Mouse (Mus musculus): Measurements from ENCODE around the gene Dlg5. TPM values are rescaled to one million over a fixed set of nuclear protein-coding genes. Genes with fewer than 3 reads are reported as not detected.

Gene Dlg5
- polyA plus RNA-seq, 1 experiment from 2014 or later = 22.9 TPM

- Histone ChIP-seq H3K9me3 (no peaks in the 10 kb centered on the region), H3K4me1 (peaks cover 33% of the 10 kb centered on the region), H3K4me3 (no peak overlapping the region), H3K27me3 (replicated peaks) (no peaks in the 10 kb centered on the region), H3K4me2 (no peak overlapping the region), H3K9ac (no peak overlapping the region), H3K36me3 (replicated peaks) (no peaks in the 10 kb centered on the region), H3K27ac (peak overlapping the region; percentile 55)
- 11% methylated on average over 6 of the region's 6 CpGs for WGBS
- ATAC-seq (replicated peaks) = no peak; the same call in 1 of the 2 replicates
Observed at GRCm38 (mm10) chr14:24205281-24205871, 40.3 kb downstream of the Dlg5 start.

- no peak for ATAC-seq (replicated peaks)
- Histone ChIP-seq H3K4me1 (peaks cover 33% of the 10 kb centered on the region), H3K27me3 (replicated peaks) (no peaks in the 10 kb centered on the region), H3K4me2 (no peak overlapping the region), H3K36me3 (replicated peaks) (no peaks in the 10 kb centered on the region), H3K27ac (no peak overlapping the region), H3K4me3 (no peak overlapping the region), H3K9me3 (no peaks in the 10 kb centered on the region), H3K9ac (no peak overlapping the region)
- 91% methylated on average over 8 of the region's 8 CpGs for WGBS
Observed at GRCm38 (mm10) chr14:24203210-24203609, 42.5 kb downstream of the Dlg5 start.

- no peaks in the 10 kb centered on the region for H3K27me3 ChIP-seq (replicated peaks)
- no peak overlapping the region for H3K9ac ChIP-seq
- WGBS = 98% methylated on average over 2 of the region's 2 CpGs
- ATAC-seq (replicated peaks) = no peak
- H3K4me2 ChIP-seq = no peak overlapping the region
- no peak overlapping the region for H3K27ac ChIP-seq
- no peaks in the 10 kb centered on the region for H3K36me3 ChIP-seq (replicated peaks)
- H3K4me1 ChIP-seq = peaks cover 21% of the 10 kb centered on the region
- no peaks in the 10 kb centered on the region for H3K9me3 ChIP-seq
- no peak overlapping the region for H3K4me3 ChIP-seq
Observed at GRCm38 (mm10) chr14:24200771-24201170, 44.9 kb downstream of the Dlg5 start.

GRCm38 (mm10) chr14:24199732-24200131 lies 46.0 kb downstream of the Dlg5 start:
- Histone ChIP-seq H3K4me3 (no peak overlapping the region), H3K36me3 (replicated peaks) (no peaks in the 10 kb centered on the region), H3K27me3 (replicated peaks) (no peaks in the 10 kb centered on the region), H3K27ac (no peak overlapping the region), H3K4me1 (peaks cover 13% of the 10 kb centered on the region), H3K9ac (no peak overlapping the region), H3K9me3 (no peaks in the 10 kb centered on the region), H3K4me2 (no peak overlapping the region)
- ATAC-seq (replicated peaks) = no peak
- 87% methylated on average over 6 of the region's 6 CpGs for WGBS

- no peaks in the 10 kb centered on the region for H3K27me3 ChIP-seq (replicated peaks)
- WGBS = 82% methylated on average over 5 of the region's 5 CpGs
- H3K27ac ChIP-seq = no peak overlapping the region
- H3K9ac ChIP-seq = no peak overlapping the region
- H3K4me2 ChIP-seq = no peak overlapping the region
- H3K4me3 ChIP-seq = no peak overlapping the region
- H3K36me3 ChIP-seq (replicated peaks) = no peaks in the 10 kb centered on the region
- no peak for ATAC-seq (replicated peaks)
- H3K9me3 ChIP-seq = no peaks in the 10 kb centered on the region
- H3K4me1 ChIP-seq = 0 out of 2 replicates have a peak, but pooled peaks cover 3% of the 10 kb centered on the region
Observed at GRCm38 (mm10) chr14:24197865-24198264, 47.9 kb downstream of the Dlg5 start.

- Histone ChIP-seq H3K9me3 (no peaks in the 10 kb centered on the region), H3K9ac (no peak overlapping the region), H3K4me2 (no peak overlapping the region), H3K4me1 (0 out of 2 replicates have a peak, but pooled peaks cover 3% of the 10 kb centered on the region), H3K4me3 (no peak overlapping the region), H3K27ac (no peak overlapping the region), H3K27me3 (replicated peaks) (no peaks in the 10 kb centered on the region), H3K36me3 (replicated peaks) (no peaks in the 10 kb centered on the region)
- WGBS = 85% methylated on average over 6 of the region's 6 CpGs
- no peak for ATAC-seq (replicated peaks)
Observed at GRCm38 (mm10) chr14:24196947-24197346, 48.8 kb downstream of the Dlg5 start.

GRCm38 (mm10) chr14:24190131-24190530 lies 55.6 kb downstream of the Dlg5 start:
- H3K27me3 ChIP-seq (replicated peaks) = no peaks in the 10 kb centered on the region
- H3K4me1 ChIP-seq = peaks cover 15% of the 10 kb centered on the region; the same call in 1 of the 2 replicates
- no peak overlapping the region for H3K9ac ChIP-seq
- no peaks in the 10 kb centered on the region for H3K9me3 ChIP-seq
- H3K4me2 ChIP-seq = no peak overlapping the region
- H3K36me3 ChIP-seq (replicated peaks) = no peaks in the 10 kb centered on the region
- ATAC-seq (replicated peaks) = no peak
- WGBS = 95% methylated on average over 13 of the region's 13 CpGs
- no peak overlapping the region for H3K4me3 ChIP-seq
- no peak overlapping the region for H3K27ac ChIP-seq

- ATAC-seq (replicated peaks) = no peak
- Histone ChIP-seq H3K4me2 (no peak overlapping the region), H3K27me3 (replicated peaks) (no peaks in the 10 kb centered on the region), H3K27ac (no peak overlapping the region), H3K4me3 (no peak overlapping the region), H3K9me3 (no peaks in the 10 kb centered on the region), H3K36me3 (replicated peaks) (no peaks in the 10 kb centered on the region), H3K4me1 (peaks cover 15% of the 10 kb centered on the region; the same call in 1 of the 2 replicates), H3K9ac (no peak overlapping the region)
- 71% methylated on average over 7 of the region's 7 CpGs for WGBS
Observed at GRCm38 (mm10) chr14:24189598-24189997, 56.1 kb downstream of the Dlg5 start.

- Histone ChIP-seq H3K36me3 (replicated peaks) (no peaks in the 10 kb centered on the region), H3K9me3 (no peaks in the 10 kb centered on the region), H3K4me1 (peaks cover 20% of the 10 kb centered on the region), H3K4me3 (no peak overlapping the region), H3K27ac (no peak overlapping the region), H3K4me2 (no peak overlapping the region), H3K9ac (no peak overlapping the region), H3K27me3 (replicated peaks) (no peaks in the 10 kb centered on the region)
- WGBS = 45% methylated on average over 4 of the region's 4 CpGs
- no peak for ATAC-seq (replicated peaks)
Observed at GRCm38 (mm10) chr14:24185514-24185913, 60.2 kb downstream of the Dlg5 start.

- ATAC-seq (replicated peaks) = no peak
- peaks cover 11% of the 10 kb centered on the region for H3K4me1 ChIP-seq
- 81% methylated on average over 3 of the region's 3 CpGs for WGBS
- H3K4me3 ChIP-seq = no peak overlapping the region
- no peaks in the 10 kb centered on the region for H3K9me3 ChIP-seq
- H3K36me3 ChIP-seq (replicated peaks) = no peaks in the 10 kb centered on the region
- H3K9ac ChIP-seq = no peak overlapping the region
- no peaks in the 10 kb centered on the region for H3K27me3 ChIP-seq (replicated peaks)
- H3K4me2 ChIP-seq = no peak overlapping the region
- H3K27ac ChIP-seq = 0 out of 2 replicates have a peak overlapping the region, but pooled peaks have one; percentile 16
Observed at GRCm38 (mm10) chr14:24182955-24183354, 62.8 kb downstream of the Dlg5 start.

GRCm38 (mm10) chr14:24181811-24182506 lies 63.8 kb downstream of the Dlg5 start:
- H3K9ac ChIP-seq = no peak overlapping the region

GRCm38 (mm10) chr14:24179466-24179991 lies 66.2 kb downstream of the Dlg5 start:
- Histone ChIP-seq H3K36me3 (replicated peaks) (peaks cover 8% of the 10 kb centered on the region; the same call in 1 of the 2 replicates), H3K4me3 (no peak overlapping the region), H3K4me1 (peaks cover 5% of the 10 kb centered on the region), H3K27me3 (replicated peaks) (no peaks in the 10 kb centered on the region), H3K9me3 (no peaks in the 10 kb centered on the region), H3K27ac (no peak overlapping the region), H3K4me2 (no peak overlapping the region), H3K9ac (no peak overlapping the region)
- ATAC-seq (replicated peaks) = no peak
- 85% methylated on average over 6 of the region's 6 CpGs for WGBS

More at GRCm38 (mm10) chr14:24181811-24182506, 63.8 kb downstream of the Dlg5 start:
- Histone ChIP-seq H3K4me2 (no peak overlapping the region), H3K36me3 (replicated peaks) (no peaks in the 10 kb centered on the region), H3K4me1 (peaks cover 6% of the 10 kb centered on the region), H3K9me3 (no peaks in the 10 kb centered on the region), H3K27ac (peak overlapping the region; percentile 14; the same call in 1 of the 2 replicates), H3K27me3 (replicated peaks) (no peaks in the 10 kb centered on the region), H3K4me3 (no peak overlapping the region)
- WGBS = 26% methylated on average over 10 of the region's 10 CpGs
- ATAC-seq (replicated peaks) = peak; percentile 74

All from midbrain, embryonic 15.5 days (tissue).